In genomic region chr1:192762946-192763933, GRCm38 (mm10) we compare ENCODE assay signal across 13 mouse cellular contexts. TPM values are rescaled to one million over a fixed set of nuclear protein-coding genes. Genes with fewer than 3 reads are reported as not detected.
DNase-seq lines count a peak whose midpoint lies in the region; ATAC-seq and TF ChIP-seq lines count a peak whose summit lies in the region.
"Had no signal": no experiment of that assay in that cellular context is flagged by ENCODE, and none has a peak within 500 bp of the region (broad histone marks: within the 10 kb centered on the region; RNA-seq: fewer than 3 reads in every experiment).

No protein-coding gene starts in this region.

- peaks cover 12% of the 10 kb centered on the region for H3K4me1 ChIP-seq in heart, embryonic 13.5 days
- H3K4me1 ChIP-seq in heart, embryonic 10.5 days, result peaks cover 5% of the 10 kb centered on the region; the same call in 1 of the 2 replicates
- H3K4me1 ChIP-seq in stomach, embryonic 14.5 days (ENCODE audit: control insufficient read depth, insufficient read depth, low read length), result peaks cover 3% of the 10 kb centered on the region; the same call in 1 of the 2 replicates
- no peaks in the 10 kb centered on the region for H3K4me1 ChIP-seq in stomach, postnatal 0 days (replicated peaks; ENCODE audit: control insufficient read depth, insufficient read depth)
- 0 out of 2 replicates have a peak, but pooled peaks cover 3% of the 10 kb centered on the region for H3K4me1 ChIP-seq in limb, embryonic 10.5 days
- H3K4me1 ChIP-seq: liver, embryonic 15.5 days had no signal

- H3K4me2 ChIP-seq in heart, embryonic 13.5 days, result 0 out of 2 replicates have a peak overlapping the region, but pooled peaks have one; percentile 2
- no peak overlapping the region for H3K4me2 ChIP-seq in stomach, embryonic 14.5 days (replicated peaks; ENCODE audit: low read depth, low read length)
- no peak overlapping the region for H3K4me2 ChIP-seq in stomach, postnatal 0 days (replicated peaks; ENCODE audit: low read depth)
- H3K4me2 ChIP-seq: liver, embryonic 15.5 days; stomach, embryonic 15.5 days had no signal

- TF ChIP-seq CTCF in stomach, postnatal 0 days (IDR thresholded peaks at IDR 0.05; ENCODE audit: low read depth), result no peak

- no peaks in the 10 kb centered on the region for H3K36me3 ChIP-seq in heart, embryonic 13.5 days
- no peaks in the 10 kb centered on the region for H3K36me3 ChIP-seq in heart, embryonic 10.5 days
- no peaks in the 10 kb centered on the region for H3K36me3 ChIP-seq in stomach, embryonic 14.5 days (ENCODE audit: control insufficient read depth, insufficient read depth, low read length)
- no peaks in the 10 kb centered on the region for H3K36me3 ChIP-seq in stomach, postnatal 0 days (ENCODE audit: control insufficient read depth, insufficient read depth, low read length)
- H3K36me3 ChIP-seq in limb, embryonic 10.5 days, result peaks cover 3% of the 10 kb centered on the region; the same call in 1 of the 2 replicates
- H3K36me3 ChIP-seq: liver, embryonic 15.5 days; stomach, embryonic 15.5 days had no signal

- H3K9ac ChIP-seq in heart, embryonic 13.5 days, result no peak overlapping the region
- no peak overlapping the region for H3K9ac ChIP-seq in stomach, embryonic 14.5 days (replicated peaks; ENCODE audit: low read depth, low read length)
- H3K9ac ChIP-seq in stomach, postnatal 0 days (ENCODE audit: low read length), result no peak overlapping the region
- H3K9ac ChIP-seq: liver, embryonic 15.5 days; stomach, embryonic 15.5 days had no signal

- TF ChIP-seq EP300 in stomach, postnatal 0 days (optimal IDR thresholded peaks at IDR 0.05), result no peak

- H3K27ac ChIP-seq in heart, embryonic 13.5 days (replicated peaks), result peak overlapping the region; percentile 50
- no peak overlapping the region for H3K27ac ChIP-seq in heart, embryonic 10.5 days
- H3K27ac ChIP-seq in stomach, embryonic 14.5 days (ENCODE audit: low read length), result peak overlapping the region; percentile 28; the same call in 1 of the 2 replicates
- H3K27ac ChIP-seq in stomach, postnatal 0 days (replicated peaks), result no peak overlapping the region
- H3K27ac ChIP-seq in limb, embryonic 10.5 days, result no peak overlapping the region
- H3K27ac ChIP-seq: liver, embryonic 15.5 days; stomach, embryonic 15.5 days had no signal

- H3K4me3 ChIP-seq in heart, embryonic 13.5 days, result no peak overlapping the region
- no peak overlapping the region for H3K4me3 ChIP-seq in heart, embryonic 10.5 days
- H3K4me3 ChIP-seq in stomach, embryonic 14.5 days (ENCODE audit: low read depth, low read length), result no peak overlapping the region
- no peak overlapping the region for H3K4me3 ChIP-seq in stomach, postnatal 0 days (ENCODE audit: low read depth, low read length)
- no peak overlapping the region for H3K4me3 ChIP-seq in limb, embryonic 10.5 days
- H3K4me3 ChIP-seq: erythroblast, embryonic 14.5 days; liver, embryonic 15.5 days; stomach, embryonic 15.5 days had no signal

- no peak for ATAC-seq in heart, embryonic 13.5 days (ENCODE audit: extremely low read depth, insufficient number of reproducible peaks, low FRiP score, low TSS enrichment)
- no peak for ATAC-seq in stomach, embryonic 14.5 days (ENCODE audit: insufficient number of reproducible peaks, insufficient read depth, low FRiP score, low read depth)
- no peak for ATAC-seq in stomach, postnatal 0 days (ENCODE audit: low FRiP score, low TSS enrichment)
- peak; percentile 85 for ATAC-seq in common myeloid progenitor, adult 5-6 weeks (replicated peaks; ENCODE audit: low read depth, poor library complexity, severe bottlenecking)
- no peak for ATAC-seq in monocyte, adult 5-6 weeks (replicated peaks; ENCODE audit: insufficient number of reproducible peaks, low FRiP score, low TSS enrichment, poor library complexity, severe bottlenecking)
- ATAC-seq: midbrain, embryonic 16.5 days had no signal

- 62% methylated on average over 7 of the region's 7 CpGs for WGBS in heart, embryonic 13.5 days
- 74% methylated on average over 7 of the region's 7 CpGs for WGBS in heart, embryonic 10.5 days
- 70% methylated on average over 7 of the region's 7 CpGs for WGBS in stomach, embryonic 14.5 days
- WGBS in stomach, postnatal 0 days, result 56% methylated on average over 7 of the region's 7 CpGs
- 87% methylated on average over 7 of the region's 7 CpGs for WGBS in limb, embryonic 10.5 days

- DNase-seq in heart, embryonic 10.5 days (ENCODE audit: low spot score), result no peak
- DNase-seq in stomach, postnatal 0 days (ENCODE audit: low spot score), result no peak
- DNase-seq in spleen, postnatal 36 days (ENCODE audit: low spot score in 2 of 2), result peak; percentile 82 to 85
- no peak for DNase-seq in limb, embryonic 10.5 days (ENCODE audit: low spot score)
- DNase-seq: kidney, adult 18-20 months had no signal

- no peaks in the 10 kb centered on the region for H3K9me3 ChIP-seq in heart, embryonic 13.5 days
- H3K9me3 ChIP-seq in heart, embryonic 10.5 days, result no peaks in the 10 kb centered on the region
- H3K9me3 ChIP-seq in stomach, embryonic 14.5 days (ENCODE audit: control insufficient read depth, low read depth, low read length), result no peaks in the 10 kb centered on the region
- no peaks in the 10 kb centered on the region for H3K9me3 ChIP-seq in stomach, postnatal 0 days (ENCODE audit: control insufficient read depth, low read length)
- H3K9me3 ChIP-seq in limb, embryonic 10.5 days (replicated peaks), result no peaks in the 10 kb centered on the region
- H3K9me3 ChIP-seq: liver, embryonic 15.5 days; stomach, embryonic 15.5 days had no signal

- H3K27me3 ChIP-seq in heart, embryonic 13.5 days (replicated peaks), result no peaks in the 10 kb centered on the region
- H3K27me3 ChIP-seq in heart, embryonic 10.5 days (ENCODE audit: insufficient read depth, poor library complexity, severe bottlenecking), result no peaks in the 10 kb centered on the region
- H3K27me3 ChIP-seq in stomach, embryonic 14.5 days (ENCODE audit: control insufficient read depth, insufficient read depth, low read length), result no peaks in the 10 kb centered on the region
- H3K27me3 ChIP-seq in stomach, postnatal 0 days (ENCODE audit: control insufficient read depth, insufficient read depth, low read length), result no peaks in the 10 kb centered on the region
- no peaks in the 10 kb centered on the region for H3K27me3 ChIP-seq in limb, embryonic 10.5 days (ENCODE audit: low read depth, poor library complexity, severe bottlenecking)
- H3K27me3 ChIP-seq: liver, embryonic 15.5 days; stomach, embryonic 15.5 days had no signal

RNA-seq across cellular contexts. Expression of gene Hhat, which starts 7.8 kb away (rescaled TPM):
- polyA plus RNA-seq in heart, embryonic 13.5 days (2015; fragmentation: Nextera tagmentation; extraction: Ambion mirVana), result 6.3 and 6.4 TPM in 2 replicates
- 6.8 and 8.3 TPM in 2 replicates for polyA plus RNA-seq in heart, embryonic 10.5 days (2016; fragmentation: Nextera tagmentation; extraction: Ambion mirVana)
- polyA plus RNA-seq in stomach, embryonic 14.5 days (2014; fragmentation: Nextera tagmentation; extraction: Ambion mirVana), result 11.1 and 14.2 TPM in 2 replicates
- polyA plus RNA-seq in stomach, postnatal 0 days (2015; fragmentation: Nextera tagmentation; extraction: Ambion mirVana), result 3.1 and 3.6 TPM in 2 replicates
- 3.4 and 7.1 TPM in 2 replicates for total RNA-seq in common myeloid progenitor, adult 5-6 weeks (2017)
- 0.85 to 3.6 TPM (median 1.7 TPM) in 3 replicates for total RNA-seq in monocyte, adult 5-6 weeks (2017)
- 13.2 and 13.7 TPM in 2 replicates for polyA plus RNA-seq in limb, embryonic 10.5 days (2016; fragmentation: Nextera tagmentation; extraction: Ambion mirVana)
- polyA plus RNA-seq: erythroblast, embryonic 14.5 days had no signal

Comparison
In these comparisons a context has a peak if more than half of its experiments do, and no peak if none do; other contexts are left out.
1. H3K27ac ChIP-seq: peak in heart, embryonic 13.5 days (single experiment) and stomach, embryonic 14.5 days (single experiment); none in heart, embryonic 10.5 days (single experiment), stomach, postnatal 0 days (single experiment) and limb, embryonic 10.5 days (single experiment).
2. DNase-seq: peak in spleen, postnatal 36 days (2 of 2); none in heart, embryonic 10.5 days (single experiment), stomach, postnatal 0 days (single experiment) and limb, embryonic 10.5 days (single experiment).